Mouse (Mus musculus) embryonic facial prominence, embryonic 10.5 days (tissue): ENCODE measurements around the gene Tcp10b. TPM values are rescaled to one million over a fixed set of nuclear protein-coding genes. Genes with fewer than 3 reads are reported as not detected.
"Not testable (repeated sequence)": the region's sequence is repeated elsewhere in the genome, so short reads cannot be mapped to it uniquely, and the experiment has no call there.

Experiments
- DNase-seq: peaks from one replicate; pipeline ENCODE4 v3.0.0-alpha.2; 2017; ENCODE audit warnings: low spot score
- H3K27ac ChIP-seq: fragments of 300-500 bp; sonication (generic); replicated peaks from 2 replicates; pipeline ENCODE4 v1.5.1; 2016; ENCODE audit warnings: mild to moderate bottlenecking
- H3K27me3 ChIP-seq: fragments of 300-500 bp; sonication (generic); replicated peaks from 2 replicates; pipeline ENCODE4 v1.6.1; 2016; ENCODE audit warnings: low read depth, mild to moderate bottlenecking; ENCODE audit not compliant: poor library complexity, severe bottlenecking
- H3K36me3 ChIP-seq: fragments of 300-500 bp; sonication (generic); replicated peaks from 2 replicates; pipeline ENCODE4 v1.6.1; 2016; ENCODE audit warnings: mild to moderate bottlenecking, moderate library complexity
- H3K4me1 ChIP-seq: fragments of 300-500 bp; sonication (generic); 2 replicates; pipeline ENCODE4 v1.6.1; 2016
- H3K4me3 ChIP-seq: fragments of 300-500 bp; sonication (generic); 2 replicates; pipeline ENCODE4 v1.5.1; 2016; ENCODE audit warnings: mild to moderate bottlenecking, moderate library complexity
- H3K9me3 ChIP-seq: fragments of 300-500 bp; sonication (generic); 2 replicates; pipeline ENCODE4 v1.6.1; 2016; ENCODE audit warnings: mild to moderate bottlenecking
- WGBS: fragments of 180-500 bp; shearing (Covaris S2); methylation state at CpG from one replicate; pipeline ENCODE4 v1.1.7; 2016; 5-methylcytosine and 5-hydroxymethylcytosine counted together
- polyA plus RNA-seq: library from polyadenylated mRNA; unstranded; fragments of >200 nt; fragmentation: Nextera tagmentation; extraction: Ambion mirVana; gene quantifications from 2 replicates; pipeline ENCODE4 v1.2.1, GENCODE M21; 2016

The Tcp10b gene
- polyA plus RNA-seq, 1 experiment from 2014 or later, result not detected

- H3K4me1 ChIP-seq, DNase-seq: not testable (repeated sequence)
- 76% methylated on average over 3 of the region's 9 CpGs for WGBS
Measured at GRCm38 (mm10) chr17:13112504-13113291, 51.8 kb downstream of the Tcp10b start.

GRCm38 (mm10) chr17:13123308-13124038 lies 62.6 kb downstream of the Tcp10b start:
- DNase-seq, H3K4me1 ChIP-seq, H3K27ac ChIP-seq, H3K9me3 ChIP-seq, H3K36me3 ChIP-seq, H3K27me3 ChIP-seq, H3K4me3 ChIP-seq: not testable (repeated sequence)
- WGBS, result 96% methylated on average over 2 of the region's 5 CpGs

More at GRCm38 (mm10) chr17:13112504-13113291, 51.8 kb downstream of the Tcp10b start:
- H3K36me3 ChIP-seq, H3K27ac ChIP-seq, H3K27me3 ChIP-seq, H3K4me3 ChIP-seq, H3K9me3 ChIP-seq: not testable (repeated sequence)

- H3K4me3 ChIP-seq, H3K4me1 ChIP-seq, H3K27ac ChIP-seq, H3K27me3 ChIP-seq, H3K36me3 ChIP-seq, DNase-seq, H3K9me3 ChIP-seq: not testable (repeated sequence)
- WGBS, result 32% methylated on average over 2 of the region's 3 CpGs
Measured at GRCm38 (mm10) chr17:13124241-13124640, 63.3 kb downstream of the Tcp10b start.

GRCm38 (mm10) chr17:13129324-13129723 lies 68.4 kb downstream of the Tcp10b start:
- not testable (repeated sequence) for DNase-seq, H3K27me3 ChIP-seq, H3K4me1 ChIP-seq, H3K9me3 ChIP-seq, H3K27ac ChIP-seq, H3K4me3 ChIP-seq, H3K36me3 ChIP-seq
- no CpG with 5 or more reads among the region's 3 CpGs for WGBS

- H3K27me3 ChIP-seq, H3K36me3 ChIP-seq, DNase-seq, H3K9me3 ChIP-seq, H3K27ac ChIP-seq, H3K4me1 ChIP-seq, H3K4me3 ChIP-seq: not testable (repeated sequence)
- WGBS, result 86% methylated on average over 9 of the region's 11 CpGs
Measured at GRCm38 (mm10) chr17:13129737-13130465, 69.0 kb downstream of the Tcp10b start.

GRCm38 (mm10) chr17:13131710-13132109 lies 70.8 kb downstream of the Tcp10b start, which contains the start of gene Unc93a:
Gene Unc93a (minus strand): TSS chr17:13131810.
- H3K4me3 ChIP-seq, H3K9me3 ChIP-seq, H3K27ac ChIP-seq, DNase-seq, H3K36me3 ChIP-seq, H3K27me3 ChIP-seq, H3K4me1 ChIP-seq: not testable (repeated sequence)
- WGBS, result 86% methylated on average over 3 of the region's 4 CpGs

Other genes starting within 250 kb of the Tcp10b start
- 0.44 and 0.72 TPM in 2 replicates for gene Mas1, start 193.0 kb upstream of the Tcp10b start, polyA plus RNA-seq
- gene Mrgprh, start 185.1 kb upstream of the Tcp10b start, polyA plus RNA-seq, result not detected in 2 replicates
- 2.4 and 3.4 TPM in 2 replicates for gene Pnldc1, start 150.9 kb upstream of the Tcp10b start, polyA plus RNA-seq
- 548 and 551 TPM in 2 replicates for gene Tcp1, start 145.4 kb upstream of the Tcp10b start, polyA plus RNA-seq
- 198 and 200 TPM in 2 replicates for gene Mrpl18, start 144.8 kb upstream of the Tcp10b start, polyA plus RNA-seq
- 0.98 and 1.3 TPM in 2 replicates for gene Acat3, start 120.5 kb upstream of the Tcp10b start, polyA plus RNA-seq
- 348 and 367 TPM in 2 replicates for gene Acat2, start 100.4 kb upstream of the Tcp10b start, polyA plus RNA-seq
- 148 and 153 TPM in 2 replicates for gene Wtap, start 66.9 kb upstream of the Tcp10b start, polyA plus RNA-seq
- 95.4 and 101 TPM in 2 replicates for gene Sod2, start 54.3 kb upstream of the Tcp10b start, polyA plus RNA-seq
- not detected in 2 replicates for gene Gpr31b, start 8.8 kb upstream of the Tcp10b start, polyA plus RNA-seq
- gene Unc93a, start 70.7 kb downstream of the Tcp10b start, polyA plus RNA-seq, result not detected in 2 replicates
- gene Smok2a, start 160.1 kb downstream of the Tcp10b start, polyA plus RNA-seq, result not detected in 2 replicates
- gene Smok2b, start 169.2 kb downstream of the Tcp10b start, polyA plus RNA-seq, result not detected in 2 replicates